Mouse (Mus musculus): ENCODE results near the gene Aldh1l1. TPM values are rescaled to one million over a fixed set of nuclear protein-coding genes. Genes with fewer than 3 reads are reported as not detected.
A peak's percentile ranks its signal among the peaks of the same experiment; 100 is the strongest.

Gene Aldh1l1
- total RNA-seq (2021): 10 to 100 TPM; 44.5 to 57.4 TPM

- intact Hi-C loops (cut with DNase I): no loop called here
- no peak for DNase-seq (ENCODE audit: extremely low spot score in 1 of 2, low spot score in 2 of 2)
Observed at GRCm38 (mm10) chr6:90486176-90486921, at the start of gene Aldh1l1. TSS of gene Aldh1l1 (plus strand) at chr6:90486427.

DNA sequence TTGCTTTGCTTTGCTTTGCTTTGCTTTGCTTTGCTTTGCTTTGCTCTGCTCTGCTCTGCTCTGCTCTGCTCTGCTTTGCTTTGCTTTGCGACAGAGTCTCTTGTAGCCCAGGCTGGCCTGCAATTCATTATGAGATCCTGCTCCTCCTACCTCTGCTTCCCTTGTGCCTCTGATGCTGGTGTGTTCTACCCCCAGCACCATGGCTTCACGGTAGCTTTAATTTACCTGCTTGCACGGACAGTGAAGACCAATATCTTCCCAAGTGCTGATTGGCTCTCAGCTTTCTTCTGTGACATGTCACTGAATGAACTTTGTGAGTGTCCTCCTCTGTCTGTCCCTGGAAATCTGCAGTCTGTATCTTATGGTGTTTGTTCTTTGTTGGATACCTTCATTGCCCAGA lies 49.2 kb upstream of the Aldh1l1 start:
- intact Hi-C loops (cut with DNase I): no loop called here
- DNase-seq (ENCODE audit: extremely low spot score in 1 of 2, low spot score in 2 of 2): no peak

DNA sequence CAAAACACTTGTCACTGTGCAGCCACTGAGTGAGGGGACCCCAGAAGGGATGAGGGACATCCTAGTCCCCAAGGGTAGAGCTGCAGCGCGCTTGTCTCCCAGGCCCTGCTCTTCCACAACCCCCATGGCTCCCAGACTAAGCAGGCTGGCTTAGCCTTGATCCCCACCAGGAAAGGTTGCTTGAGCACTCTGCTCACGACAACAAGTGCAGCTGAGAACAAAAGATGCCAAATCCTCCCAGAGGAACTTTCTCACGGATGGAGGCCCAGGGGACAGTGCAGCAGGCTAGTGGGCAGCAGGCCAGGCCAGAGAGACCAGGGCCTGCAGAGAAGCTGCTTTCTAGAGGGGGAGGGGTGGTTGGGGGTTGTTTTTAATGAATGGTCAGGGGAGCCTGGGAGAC lies 39.3 kb upstream of the Aldh1l1 start:
- peak in 1 of 2 experiments; percentile 64 for DNase-seq (ENCODE audit: extremely low spot score in 1 of 2, low spot score in 2 of 2)
- intact Hi-C loops (cut with DNase I): no loop called here

DNA sequence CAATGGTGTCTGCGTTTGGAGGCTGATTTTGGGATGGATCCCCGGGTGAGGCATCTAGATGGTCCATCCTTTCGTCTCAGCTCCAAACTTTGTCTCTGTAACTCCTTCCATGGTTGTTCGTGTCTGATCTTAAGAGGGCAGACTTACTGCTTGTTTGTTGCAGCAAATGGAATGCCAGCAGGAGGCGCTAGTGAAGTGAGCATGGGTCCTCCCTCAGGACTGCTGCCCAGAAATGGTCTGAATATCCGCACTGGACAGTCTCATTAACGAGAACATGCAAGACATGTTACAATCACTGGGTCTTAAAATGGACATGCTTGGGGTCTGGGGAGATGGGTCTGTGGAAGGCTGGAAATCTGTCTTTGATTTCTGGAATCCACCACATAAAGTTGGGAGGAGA lies 36.0 kb upstream of the Aldh1l1 start:
- peak; percentile 70 to 87 for DNase-seq (ENCODE audit: extremely low spot score in 1 of 2, low spot score in 2 of 2)
- intact Hi-C loops (cut with DNase I): loop anchor here (5.0 kb wide), 1 partner anchor 67 kb away; no protein-coding TSS in a partner anchor

- intact Hi-C loops (cut with DNase I): loop anchor here (5.0 kb wide), 1 partner anchor 67 kb away; no protein-coding TSS in a partner anchor
- DNase-seq (ENCODE audit: extremely low spot score in 1 of 2, low spot score in 2 of 2): no peak
Observed at GRCm38 (mm10) chr6:90450697-90451096, 35.5 kb upstream of the Aldh1l1 start.

DNA sequence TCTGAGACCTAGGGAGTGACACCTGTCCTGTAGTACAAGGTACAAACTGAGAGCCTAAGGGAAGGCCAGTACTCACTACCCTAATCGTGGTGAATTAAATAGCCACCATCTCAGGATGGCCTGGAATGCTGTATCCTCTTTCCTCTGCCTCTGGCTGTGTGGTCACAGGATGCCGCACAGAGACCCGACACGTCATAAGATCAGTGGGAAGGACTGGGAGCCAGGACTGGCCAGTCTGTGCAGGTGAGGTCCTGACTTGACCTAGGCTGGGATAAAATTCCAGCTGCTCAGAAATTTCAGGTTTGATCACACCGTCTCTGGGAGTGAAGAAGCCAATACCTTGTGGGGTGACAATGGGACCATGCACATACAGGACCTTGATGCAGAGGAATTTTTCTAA lies 34.7 kb upstream of the Aldh1l1 start:
- intact Hi-C loops (cut with DNase I): loop anchor here (5.0 kb wide), 1 partner anchor 66 kb away; no protein-coding TSS in a partner anchor

GRCm38 (mm10) chr6:90452603-90453002 lies 33.6 kb upstream of the Aldh1l1 start:
- intact Hi-C loops (cut with DNase I): loop anchor here (5.0 kb wide), 1 partner anchor 65 kb away; no protein-coding TSS in a partner anchor
- no peak for DNase-seq (ENCODE audit: extremely low spot score in 1 of 2, low spot score in 2 of 2)

More for the DNA sequence above, 34.7 kb upstream of the Aldh1l1 start:
- DNase-seq (ENCODE audit: extremely low spot score in 1 of 2, low spot score in 2 of 2): no peak

DNA sequence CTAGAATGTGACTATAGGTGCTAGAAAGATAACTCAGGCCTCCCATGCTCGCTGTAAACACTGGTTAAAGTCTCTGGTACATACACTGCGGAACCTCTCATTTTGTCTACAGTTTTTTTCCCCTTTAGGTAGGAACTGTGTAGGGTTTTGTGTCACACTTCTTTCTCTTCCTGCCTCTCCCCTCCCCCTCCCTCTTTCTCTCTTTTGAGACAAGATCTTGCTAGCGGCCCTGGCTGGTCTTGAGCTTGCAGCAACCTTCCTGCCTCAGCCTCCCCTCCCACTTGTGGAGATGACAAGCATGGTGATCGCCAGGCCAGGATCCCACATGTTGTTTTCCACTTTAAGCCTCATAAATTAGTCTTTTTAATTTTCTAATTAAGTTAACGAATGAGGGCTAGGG lies 32.5 kb upstream of the Aldh1l1 start:
- intact Hi-C loops (cut with DNase I): loop anchor here (5.0 kb wide), 1 partner anchor 64 kb away; no protein-coding TSS in a partner anchor

DNA sequence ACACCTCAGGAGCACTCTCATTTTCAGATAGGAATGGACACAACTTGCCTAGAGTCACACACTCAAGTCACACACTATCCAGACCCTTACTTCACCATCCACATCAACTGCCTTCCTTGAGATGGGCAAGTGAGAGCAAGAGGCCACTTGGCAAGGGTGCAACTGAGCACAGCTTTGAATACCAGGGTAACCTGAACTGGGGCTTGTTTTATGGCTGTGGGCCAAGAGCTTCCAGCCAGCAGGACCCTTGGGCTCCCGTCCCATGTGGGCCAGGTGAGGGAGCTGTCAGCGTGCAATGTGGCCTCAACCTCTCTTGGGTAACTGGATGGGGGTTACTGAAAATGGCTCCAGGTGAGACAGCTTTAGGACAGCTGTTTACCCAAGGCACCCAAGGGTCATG lies 28.8 kb upstream of the Aldh1l1 start:
- intact Hi-C loops (cut with DNase I): no loop called here
- no peak for DNase-seq (ENCODE audit: extremely low spot score in 1 of 2, low spot score in 2 of 2)

More for the DNA sequence above, 32.5 kb upstream of the Aldh1l1 start:
- no peak for DNase-seq (ENCODE audit: extremely low spot score in 1 of 2, low spot score in 2 of 2)

DNA sequence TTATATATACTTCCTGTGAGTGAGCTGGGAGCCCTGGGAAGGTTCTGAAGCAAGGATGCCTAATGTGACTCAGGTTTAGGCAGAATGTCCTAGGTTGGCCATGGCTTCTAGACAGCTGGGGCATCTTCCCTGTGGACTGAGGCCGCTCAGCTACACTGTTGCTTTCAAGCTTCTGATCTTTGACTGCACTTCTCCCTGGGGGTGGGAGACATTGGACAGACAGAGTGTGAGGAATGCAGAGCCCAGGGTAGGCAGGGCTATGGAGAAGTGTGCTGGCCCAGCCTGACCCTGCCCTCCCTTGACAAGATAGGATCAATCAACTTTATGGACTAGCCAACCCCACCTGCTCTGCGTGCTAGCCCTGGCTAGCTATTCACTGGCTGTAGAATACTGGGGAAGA lies 25.0 kb upstream of the Aldh1l1 start:
- intact Hi-C loops (cut with DNase I): no loop called here
- no peak for DNase-seq (ENCODE audit: extremely low spot score in 1 of 2, low spot score in 2 of 2)

- DNase-seq (ENCODE audit: extremely low spot score in 1 of 2, low spot score in 2 of 2): no peak
- intact Hi-C loops (cut with DNase I): no loop called here
Observed at GRCm38 (mm10) chr6:90461771-90462170, 24.5 kb upstream of the Aldh1l1 start.

DNA sequence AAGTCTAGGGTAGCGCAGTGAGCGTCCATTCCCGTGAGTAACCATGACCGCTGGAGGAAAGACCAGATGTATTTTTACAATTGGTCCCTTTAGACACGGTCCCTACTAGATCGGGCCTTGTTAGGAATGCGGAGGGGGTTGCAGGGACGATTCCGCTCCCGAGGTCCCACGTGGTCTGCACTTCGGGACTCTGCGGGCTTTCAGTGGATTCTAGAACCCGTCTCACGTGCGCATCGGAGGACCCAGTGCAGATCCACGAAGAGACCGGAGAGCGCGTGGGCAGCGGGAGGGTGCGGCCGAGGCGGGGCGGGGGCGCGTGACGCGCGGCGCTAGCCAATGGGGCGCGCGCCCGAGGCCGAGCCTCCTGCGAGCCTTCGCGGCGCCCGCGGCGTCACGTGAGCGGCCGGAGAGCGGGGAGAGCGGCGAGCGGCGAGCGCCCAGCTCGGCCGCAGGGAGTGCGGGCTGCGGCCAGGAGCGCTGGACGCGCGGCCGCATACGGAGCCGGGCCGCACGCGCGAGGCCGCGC lies 24.0 kb upstream of the Aldh1l1 start, which contains the start of gene Klf15:
TSS of gene Klf15 (plus strand) at position 396 of the 526 bp plus-strand sequence.
- intact Hi-C loops (cut with DNase I): no loop called here
- peak; percentile 65 to 92 for DNase-seq (ENCODE audit: extremely low spot score in 1 of 2, low spot score in 2 of 2)

GRCm38 (mm10) chr6:90462841-90463227 lies 23.4 kb upstream of the Aldh1l1 start:
- DNase-seq (ENCODE audit: extremely low spot score in 1 of 2, low spot score in 2 of 2): peak in 1 of 2 experiments; percentile 65
- intact Hi-C loops (cut with DNase I): no loop called here

DNA sequence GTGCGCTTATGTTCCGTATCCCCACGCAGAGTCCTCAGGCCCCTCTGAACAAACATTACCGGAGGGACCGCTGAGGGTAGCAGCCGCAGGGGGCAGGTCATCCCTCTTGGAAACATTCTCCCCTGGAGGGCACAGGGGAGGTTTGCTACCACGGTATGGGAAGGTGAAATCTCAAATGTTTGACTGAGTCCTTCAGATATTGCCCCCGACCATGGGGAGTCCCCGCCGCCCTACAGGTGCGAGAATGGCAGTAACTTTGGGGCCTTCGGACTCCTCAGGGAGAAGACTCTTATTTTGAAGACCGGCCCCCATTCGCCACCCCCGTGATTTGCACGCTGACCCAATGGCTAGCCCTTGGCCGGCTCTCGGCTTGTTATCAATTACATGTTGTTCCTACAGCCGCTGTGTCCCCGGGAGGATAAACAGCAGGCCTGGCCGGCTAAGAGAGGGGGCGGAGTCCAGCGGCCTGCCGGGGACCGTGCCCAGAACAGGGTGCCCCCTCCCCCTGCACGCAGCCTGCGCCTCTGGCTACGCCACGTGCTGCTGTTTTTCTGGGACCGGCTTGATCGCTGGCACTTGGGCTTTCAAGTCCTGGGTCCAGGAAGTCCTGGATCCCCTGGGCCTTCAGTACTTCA lies 22.9 kb upstream of the Aldh1l1 start:
- peak; percentile 81 to 91 for DNase-seq (ENCODE audit: extremely low spot score in 1 of 2, low spot score in 2 of 2)
- intact Hi-C loops (cut with DNase I): no loop called here

- no peak for DNase-seq (ENCODE audit: extremely low spot score in 1 of 2, low spot score in 2 of 2)
- intact Hi-C loops (cut with DNase I): no loop called here
Observed at GRCm38 (mm10) chr6:90463890-90464421, 22.3 kb upstream of the Aldh1l1 start.

DNA sequence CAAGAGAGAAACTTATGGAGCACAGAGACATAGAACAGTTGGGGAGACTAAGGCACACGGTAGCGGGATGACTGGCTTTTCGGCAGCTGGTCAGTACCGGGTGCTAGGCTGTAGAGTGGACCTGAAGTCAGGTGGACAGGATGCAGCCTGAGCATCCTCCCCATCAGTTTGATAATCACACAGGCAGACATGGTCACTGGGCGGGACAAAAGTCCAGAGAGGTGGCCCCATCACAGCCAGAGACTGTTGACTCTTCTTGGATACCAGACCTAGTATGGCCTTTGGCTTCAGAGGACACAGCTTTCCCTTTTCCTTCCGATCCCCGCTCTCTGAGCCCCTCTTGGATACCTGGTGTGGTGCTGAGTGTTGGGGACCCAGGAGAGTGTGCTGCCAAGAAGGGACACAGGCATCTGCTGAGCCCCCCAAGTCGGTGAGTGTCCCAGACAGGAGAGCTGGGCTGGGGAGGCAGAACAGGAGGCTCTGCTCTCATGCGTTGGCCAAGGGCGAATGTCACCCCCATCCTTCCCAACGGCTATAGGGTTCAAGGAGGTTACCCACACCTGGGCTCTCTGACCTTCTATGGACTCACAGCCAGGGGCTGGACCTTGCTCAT lies 21.1 kb upstream of the Aldh1l1 start:
- DNase-seq (ENCODE audit: extremely low spot score in 1 of 2, low spot score in 2 of 2): no peak
- intact Hi-C loops (cut with DNase I): no loop called here

DNA sequence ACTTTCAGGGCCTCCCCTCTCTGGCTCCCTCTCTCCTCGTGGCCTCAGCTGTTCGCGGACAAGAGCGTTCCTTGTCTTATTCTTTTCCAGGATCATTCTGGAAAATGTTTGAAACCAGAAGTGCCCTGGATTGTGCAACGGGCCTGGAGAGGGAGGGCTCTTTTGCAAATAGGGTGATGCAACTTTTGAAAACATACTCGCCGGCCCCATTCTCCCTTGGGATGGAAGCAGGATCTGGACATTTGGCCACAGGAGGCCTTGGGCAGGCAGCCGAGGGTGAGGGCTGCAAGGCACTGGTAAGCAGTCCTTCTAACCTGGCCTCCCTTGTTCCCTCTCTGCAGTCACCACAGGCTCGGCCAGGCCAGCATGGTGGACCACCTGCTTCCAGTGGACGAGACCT lies 20.1 kb upstream of the Aldh1l1 start:
- intact Hi-C loops (cut with DNase I): no loop called here
- DNase-seq (ENCODE audit: extremely low spot score in 1 of 2, low spot score in 2 of 2): no peak

- intact Hi-C loops (cut with DNase I): no loop called here
Observed at GRCm38 (mm10) chr6:90466847-90467410, 19.3 kb upstream of the Aldh1l1 start.

GRCm38 (mm10) chr6:90468216-90468615 lies 18.0 kb upstream of the Aldh1l1 start:
- intact Hi-C loops (cut with DNase I): no loop called here
- no peak for DNase-seq (ENCODE audit: extremely low spot score in 1 of 2, low spot score in 2 of 2)

More at GRCm38 (mm10) chr6:90466847-90467410, 19.3 kb upstream of the Aldh1l1 start:
- DNase-seq (ENCODE audit: extremely low spot score in 1 of 2, low spot score in 2 of 2): no peak

Measured in left cerebral cortex, postnatal 10 days (tissue).